Comparison of ENCODE assay signal across 23 mouse cellular contexts in the genomic region with DNA sequence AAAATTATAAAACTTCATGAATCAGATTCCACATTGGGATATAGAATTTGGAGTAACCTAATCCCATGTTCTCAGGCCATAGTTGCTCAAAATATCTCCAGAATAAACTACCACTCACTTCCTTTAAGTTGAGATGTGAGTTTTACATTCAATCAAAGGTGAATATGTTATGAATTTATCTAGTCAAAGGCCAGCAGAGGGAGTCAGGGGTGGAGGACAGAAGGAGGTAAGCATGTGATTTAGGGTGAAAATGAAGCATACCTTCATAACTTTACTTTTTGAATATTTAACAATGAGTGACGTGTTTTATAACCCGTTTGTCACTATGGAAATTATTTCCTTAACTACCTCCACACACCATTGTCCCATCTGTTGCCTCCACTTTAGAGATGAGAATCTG. TPM values are rescaled to one million over a fixed set of nuclear protein-coding genes. Genes with fewer than 3 reads are reported as not detected.
A peak's percentile ranks its signal among the peaks of the same experiment; 100 is the strongest.
DNase-seq lines count a peak whose midpoint lies in the region; ATAC-seq and TF ChIP-seq lines count a peak whose summit lies in the region.
"Had no signal": no experiment of that assay in that cellular context is flagged by ENCODE, and none has a peak within 500 bp of the region (broad histone marks: within the 10 kb centered on the region; RNA-seq: fewer than 3 reads in every experiment).

No protein-coding gene starts in this region.

- no peak for TF ChIP-seq EP300 in stomach, postnatal 0 days (optimal IDR thresholded peaks at IDR 0.05)

- H3K36me3 ChIP-seq in liver, embryonic 13.5 days: no peaks in the 10 kb centered on the region
- H3K36me3 ChIP-seq in liver, embryonic 11.5 days (ENCODE audit: control insufficient read depth, insufficient read depth, low read length): no peaks in the 10 kb centered on the region
- H3K36me3 ChIP-seq in stomach, postnatal 0 days (ENCODE audit: control insufficient read depth, insufficient read depth, low read length): no peaks in the 10 kb centered on the region
- no peaks in the 10 kb centered on the region for H3K36me3 ChIP-seq in kidney, adult 2 months (ENCODE audit: control insufficient read depth, insufficient read depth, low read length)
- H3K36me3 ChIP-seq: embryonic facial prominence, embryonic 13.5 days; heart, embryonic 10.5 days; hindbrain, embryonic 10.5 days; limb, embryonic 12.5 days had no signal

- no peak for TF ChIP-seq POLR2A in kidney, adult 2 months (IDR thresholded peaks at IDR 0.05; ENCODE audit: low read depth, low read length)

- no peak for ATAC-seq in CD4-positive, CD25-positive, alpha-beta regulatory T cell, adult 4 months
- no peak for ATAC-seq in liver, embryonic 13.5 days (ENCODE audit: low read depth)
- no peak for ATAC-seq in liver, embryonic 11.5 days (replicated peaks; ENCODE audit: low FRiP score)
- ATAC-seq in stomach, postnatal 0 days (ENCODE audit: low FRiP score, low TSS enrichment): no peak
- ATAC-seq: forebrain, embryonic 14.5 days had no signal

- H3K27me3 ChIP-seq in liver, embryonic 13.5 days: no peaks in the 10 kb centered on the region
- H3K27me3 ChIP-seq in liver, embryonic 11.5 days (replicated peaks; ENCODE audit: control insufficient read depth, insufficient read depth, low read length): no peaks in the 10 kb centered on the region
- no peaks in the 10 kb centered on the region for H3K27me3 ChIP-seq in stomach, postnatal 0 days (ENCODE audit: control insufficient read depth, insufficient read depth, low read length)
- no peaks in the 10 kb centered on the region for H3K27me3 ChIP-seq in kidney, adult 2 months (replicated peaks; ENCODE audit: control insufficient read depth, insufficient read depth, low read length)
- H3K27me3 ChIP-seq: embryonic facial prominence, embryonic 13.5 days; limb, embryonic 12.5 days had no signal

- H3K4me1 ChIP-seq in liver, embryonic 13.5 days (replicated peaks): peaks cover 32% of the 10 kb centered on the region
- peaks cover 2% of the 10 kb centered on the region; the same call in 1 of the 2 replicates for H3K4me1 ChIP-seq in liver, embryonic 11.5 days (replicated peaks; ENCODE audit: control insufficient read depth, insufficient read depth, low read length)
- H3K4me1 ChIP-seq in stomach, postnatal 0 days (replicated peaks; ENCODE audit: control insufficient read depth, insufficient read depth): no peaks in the 10 kb centered on the region
- no peaks in the 10 kb centered on the region; the same call in 1 of the 2 replicates for H3K4me1 ChIP-seq in kidney, adult 2 months (ENCODE audit: control insufficient read depth, insufficient read depth, low read length)

- 72% methylated on average over 2 of the region's 2 CpGs for WGBS in liver, embryonic 13.5 days (ENCODE audit: insufficient replicate concordance)
- 80% methylated on average over 2 of the region's 2 CpGs for WGBS in liver, embryonic 11.5 days
- WGBS in stomach, postnatal 0 days: 89% methylated on average over 2 of the region's 2 CpGs
- WGBS in kidney, adult 2 months: 95% methylated on average over 2 of the region's 2 CpGs

- no peaks in the 10 kb centered on the region for H3K9me3 ChIP-seq in liver, embryonic 13.5 days (replicated peaks)
- H3K9me3 ChIP-seq in liver, embryonic 11.5 days (ENCODE audit: control insufficient read depth, low read length): no peaks in the 10 kb centered on the region
- no peaks in the 10 kb centered on the region for H3K9me3 ChIP-seq in stomach, postnatal 0 days (ENCODE audit: control insufficient read depth, low read length)
- H3K9me3 ChIP-seq: embryonic facial prominence, embryonic 13.5 days; heart, embryonic 10.5 days; hindbrain, embryonic 10.5 days; limb, embryonic 12.5 days had no signal

- no peak overlapping the region for H3K4me2 ChIP-seq in liver, embryonic 13.5 days
- no peak overlapping the region for H3K4me2 ChIP-seq in liver, embryonic 11.5 days
- no peak overlapping the region for H3K4me2 ChIP-seq in stomach, postnatal 0 days (replicated peaks; ENCODE audit: low read depth)
- H3K4me2 ChIP-seq: embryonic facial prominence, embryonic 13.5 days; limb, embryonic 12.5 days; midbrain, embryonic 11.5 days had no signal

- no peak overlapping the region for H3K9ac ChIP-seq in liver, embryonic 13.5 days
- no peak overlapping the region for H3K9ac ChIP-seq in liver, embryonic 11.5 days (ENCODE audit: low read depth, low read length)
- no peak overlapping the region for H3K9ac ChIP-seq in stomach, postnatal 0 days (ENCODE audit: low read length)
- H3K9ac ChIP-seq: embryonic facial prominence, embryonic 13.5 days; limb, embryonic 12.5 days had no signal

- 0 out of 2 replicates have a peak overlapping the region, but pooled peaks have one; percentile 14 for H3K4me3 ChIP-seq in liver, embryonic 13.5 days (replicated peaks)
- no peak overlapping the region for H3K4me3 ChIP-seq in liver, embryonic 11.5 days (ENCODE audit: low read depth, low read length)
- no peak overlapping the region for H3K4me3 ChIP-seq in stomach, postnatal 0 days (ENCODE audit: low read depth, low read length)
- H3K4me3 ChIP-seq in kidney, adult 2 months (ENCODE audit: insufficient read depth, low read depth, low read length): no peak overlapping the region
- H3K4me3 ChIP-seq: embryonic facial prominence, embryonic 13.5 days; heart, embryonic 10.5 days; hindbrain, embryonic 10.5 days; limb, embryonic 12.5 days had no signal

- peak overlapping the region; percentile 97; the same call in 1 of the 2 replicates for H3K27ac ChIP-seq in liver, embryonic 13.5 days
- H3K27ac ChIP-seq in liver, embryonic 11.5 days (ENCODE audit: low read depth, low read length): no peak overlapping the region
- H3K27ac ChIP-seq in stomach, postnatal 0 days (replicated peaks): no peak overlapping the region
- H3K27ac ChIP-seq in kidney, adult 2 months (ENCODE audit: insufficient read depth, low read depth, low read length): no peak overlapping the region
- H3K27ac ChIP-seq: embryonic facial prominence, embryonic 13.5 days; heart, embryonic 10.5 days; hindbrain, embryonic 10.5 days; limb, embryonic 12.5 days had no signal

- peak; percentile 13; the same call in 1 of the 2 replicates for TF ChIP-seq CTCF in stomach, postnatal 0 days (IDR thresholded peaks at IDR 0.05; ENCODE audit: low read depth)
- TF ChIP-seq CTCF in kidney, adult 2 months (conservative IDR thresholded peaks at IDR 0.05; ENCODE audit: insufficient read depth, insufficient read length, low read depth, low read length): no peak

- DNase-seq in CD4-positive, CD25-positive, alpha-beta regulatory T cell, adult 2 months (ENCODE audit: low read depth, low spot score): peak; percentile 61
- no peak for DNase-seq in liver, embryonic 13.5 days
- no peak for DNase-seq in liver, embryonic 11.5 days (ENCODE audit: low spot score)
- peak; percentile 27 for DNase-seq in T-cell, adult 2 months (ENCODE audit: low spot score)
- no peak for DNase-seq in stomach, postnatal 0 days (ENCODE audit: low spot score)
- DNase-seq in kidney, adult 2 months: no peak
- DNase-seq: adrenal gland, postnatal 10 days; cerebellum, adult 2 months; cerebellum, postnatal 36 days; embryo, embryonic 11 days; kidney, adult 8-10 months; kidney, postnatal 10 days; lung, postnatal 10 days had no signal

RNA-seq across cellular contexts. Expression of a gene that starts 4.0 kb away (rescaled TPM):
- not detected for polyA plus RNA-seq in CD4-positive, CD25-positive, alpha-beta regulatory T cell, adult 4 months (2017; shearing (Covaris generic))
- polyA plus RNA-seq in liver, embryonic 13.5 days (2015; fragmentation: Nextera tagmentation; extraction: Ambion mirVana): 9.8 and 20.7 TPM in 2 replicates
- 5.8 and 8.0 TPM in 2 replicates for polyA plus RNA-seq in liver, embryonic 11.5 days (2014; fragmentation: Nextera tagmentation; extraction: Ambion mirVana)
- 1.2 and 2.8 TPM in 2 replicates for polyA plus RNA-seq in stomach, postnatal 0 days (2015; fragmentation: Nextera tagmentation; extraction: Ambion mirVana)
- polyA plus RNA-seq in kidney, adult 2 months (2012; rRNA removed): 8.6 and 12.9 TPM in 2 replicates

RNA-seq across cellular contexts. Expression of a gene that starts 5.2 kb away (rescaled TPM):
- 10 to 100 TPM; 32.4 to 55.4 TPM for polyA plus RNA-seq in CD4-positive, CD25-positive, alpha-beta regulatory T cell, adult 4 months (2017; shearing (Covaris generic))
- 53.6 and 86.4 TPM in 2 replicates for polyA plus RNA-seq in liver, embryonic 13.5 days (2015; fragmentation: Nextera tagmentation; extraction: Ambion mirVana)
- polyA plus RNA-seq in liver, embryonic 11.5 days (2014; fragmentation: Nextera tagmentation; extraction: Ambion mirVana): 27.8 and 34.5 TPM in 2 replicates
- polyA plus RNA-seq in stomach, postnatal 0 days (2015; fragmentation: Nextera tagmentation; extraction: Ambion mirVana): 218 and 246 TPM in 2 replicates
- 162 and 196 TPM in 2 replicates for polyA plus RNA-seq in kidney, adult 2 months (2012; rRNA removed)

RNA-seq across cellular contexts. Expression of a gene that starts 10.4 kb away (rescaled TPM):
- 10 to 100 TPM in 1 of 2 experiments, not detected in 1; 21.7 TPM for polyA plus RNA-seq in CD4-positive, CD25-positive, alpha-beta regulatory T cell, adult 4 months (2017; shearing (Covaris generic))
- polyA plus RNA-seq in liver, embryonic 13.5 days (2015; fragmentation: Nextera tagmentation; extraction: Ambion mirVana): 26.9 and 40.6 TPM in 2 replicates
- 12.1 and 12.7 TPM in 2 replicates for polyA plus RNA-seq in liver, embryonic 11.5 days (2014; fragmentation: Nextera tagmentation; extraction: Ambion mirVana)
- polyA plus RNA-seq in stomach, postnatal 0 days (2015; fragmentation: Nextera tagmentation; extraction: Ambion mirVana): 81.4 and 98.7 TPM in 2 replicates
- polyA plus RNA-seq in kidney, adult 2 months (2012; rRNA removed): 285 and 388 TPM in 2 replicates

RNA-seq across cellular contexts. Expression of a gene that starts 11.6 kb away (rescaled TPM):
- polyA plus RNA-seq in CD4-positive, CD25-positive, alpha-beta regulatory T cell, adult 4 months (2017; shearing (Covaris generic)): not detected
- polyA plus RNA-seq in liver, embryonic 13.5 days (2015; fragmentation: Nextera tagmentation; extraction: Ambion mirVana): 2.3 TPM in 2 replicates
- polyA plus RNA-seq in liver, embryonic 11.5 days (2014; fragmentation: Nextera tagmentation; extraction: Ambion mirVana): 0.93 and 1.5 TPM in 2 replicates
- polyA plus RNA-seq in stomach, postnatal 0 days (2015; fragmentation: Nextera tagmentation; extraction: Ambion mirVana): 0.44 and 1.2 TPM in 2 replicates
- not detected in 2 replicates for polyA plus RNA-seq in kidney, adult 2 months (2012; rRNA removed)
- polyA plus RNA-seq: cerebellum, adult 2 months; embryonic facial prominence, embryonic 13.5 days; forebrain, embryonic 14.5 days; frontal cortex, adult 2 months; gonadal fat pad, adult 2 months; limb, embryonic 12.5 days; small intestine, adult 2 months had no signal

RNA-seq across cellular contexts. Expression of a gene that starts 14.0 kb away (rescaled TPM):
- 1 to 10 TPM; 1.6 to 2.6 TPM for polyA plus RNA-seq in CD4-positive, CD25-positive, alpha-beta regulatory T cell, adult 4 months (2017; shearing (Covaris generic))
- polyA plus RNA-seq in liver, embryonic 13.5 days (2015; fragmentation: Nextera tagmentation; extraction: Ambion mirVana): 5.4 and 7.9 TPM in 2 replicates
- 7.7 and 7.9 TPM in 2 replicates for polyA plus RNA-seq in liver, embryonic 11.5 days (2014; fragmentation: Nextera tagmentation; extraction: Ambion mirVana)
- 3.2 and 3.4 TPM in 2 replicates for polyA plus RNA-seq in stomach, postnatal 0 days (2015; fragmentation: Nextera tagmentation; extraction: Ambion mirVana)
- 5.1 and 6.0 TPM in 2 replicates for polyA plus RNA-seq in kidney, adult 2 months (2012; rRNA removed)

Comparison
In these comparisons a context has a peak if more than half of its experiments do, and no peak if none do; other contexts are left out.
1. DNase-seq: peak in CD4-positive, CD25-positive, alpha-beta regulatory T cell, adult 2 months (single experiment) and T-cell, adult 2 months (single experiment); none in liver, embryonic 13.5 days (single experiment), liver, embryonic 11.5 days (single experiment), stomach, postnatal 0 days (single experiment) and kidney, adult 2 months (single experiment).